Comparison of ENCODE assay signal across 8 mouse cellular contexts in genomic region chr19:40660510-40660909, GRCm38 (mm10). TPM values are rescaled to one million over a fixed set of nuclear protein-coding genes. Genes with fewer than 3 reads are reported as not detected.
DNase-seq lines count a peak whose midpoint lies in the region; ATAC-seq and TF ChIP-seq lines count a peak whose summit lies in the region.

No protein-coding gene starts in this region.

- no peak for TF ChIP-seq POLR2A in liver, adult 2 months (IDR thresholded peaks at IDR 0.05; ENCODE audit: extremely low read depth, insufficient read depth, low read length)

- no peaks in the 10 kb centered on the region for H3K4me1 ChIP-seq in liver, adult 2 months (ENCODE audit: control insufficient read depth, insufficient read depth, low read length)
- H3K4me1 ChIP-seq in forebrain, embryonic 10.5 days: peaks cover 21% of the 10 kb centered on the region
- H3K4me1 ChIP-seq in limb, embryonic 11.5 days (ENCODE audit: control insufficient read depth, insufficient read depth, low read length): 0 out of 2 replicates have a peak, but pooled peaks cover 7% of the 10 kb centered on the region
- peaks cover 32% of the 10 kb centered on the region for H3K4me1 ChIP-seq in neural tube, embryonic 15.5 days

- H3K4me3 ChIP-seq in liver, adult 2 months (ENCODE audit: insufficient read depth, low read depth, low read length): peak overlapping the region; percentile 41
- peak overlapping the region; percentile 49 for H3K4me3 ChIP-seq in forebrain, embryonic 10.5 days
- H3K4me3 ChIP-seq in limb, embryonic 11.5 days (ENCODE audit: low read depth, low read length): peak overlapping the region; percentile 21
- peak overlapping the region; percentile 38 for H3K4me3 ChIP-seq in neural tube, embryonic 15.5 days (replicated peaks)

- H3K4me2 ChIP-seq in limb, embryonic 11.5 days (ENCODE audit: low read depth, severe bottlenecking): peak overlapping the region; percentile 65
- peak overlapping the region; percentile 59 for H3K4me2 ChIP-seq in neural tube, embryonic 15.5 days

- 35% methylated on average over 9 of the region's 9 CpGs for WGBS in liver, adult 2 months
- 20% methylated on average over 9 of the region's 9 CpGs for whole genome bisulfite sequencing in forebrain, embryonic 10.5 days
- 10% methylated on average over 9 of the region's 9 CpGs for WGBS in limb, embryonic 11.5 days
- WGBS in neural tube, embryonic 15.5 days: 10% methylated on average over 9 of the region's 9 CpGs

- no peaks in the 10 kb centered on the region for H3K79me2 ChIP-seq in liver, adult 2 months (ENCODE audit: control insufficient read depth, insufficient read depth, low read length)

- H3K27ac ChIP-seq in liver, adult 2 months (replicated peaks; ENCODE audit: insufficient read depth, low read depth, low read length): peak overlapping the region; percentile 70
- peak overlapping the region; percentile 82 for H3K27ac ChIP-seq in forebrain, embryonic 10.5 days
- no peak overlapping the region for H3K27ac ChIP-seq in limb, embryonic 11.5 days (replicated peaks; ENCODE audit: low read depth, low read length)
- H3K27ac ChIP-seq in neural tube, embryonic 15.5 days (replicated peaks): peak overlapping the region; percentile 74

- H3K9me3 ChIP-seq in forebrain, embryonic 10.5 days: no peaks in the 10 kb centered on the region
- no peaks in the 10 kb centered on the region for H3K9me3 ChIP-seq in limb, embryonic 11.5 days (ENCODE audit: control insufficient read depth, low read length)
- no peaks in the 10 kb centered on the region for H3K9me3 ChIP-seq in neural tube, embryonic 15.5 days (replicated peaks)

- peaks cover 4% of the 10 kb centered on the region for H3K27me3 ChIP-seq in liver, adult 2 months (ENCODE audit: control insufficient read depth, insufficient read depth, low read length)
- H3K27me3 ChIP-seq in forebrain, embryonic 10.5 days (ENCODE audit: poor library complexity, severe bottlenecking): peaks cover 23% of the 10 kb centered on the region
- H3K27me3 ChIP-seq in limb, embryonic 11.5 days (ENCODE audit: control insufficient read depth, insufficient read depth, low read length): no peaks in the 10 kb centered on the region
- H3K27me3 ChIP-seq in neural tube, embryonic 15.5 days (replicated peaks): no peaks in the 10 kb centered on the region

- H3K9ac ChIP-seq in liver, adult 2 months (ENCODE audit: low read depth, low read length): peak overlapping the region; percentile 51
- no peak overlapping the region; the same call in 1 of the 2 replicates for H3K9ac ChIP-seq in limb, embryonic 11.5 days (ENCODE audit: low read length)
- peak overlapping the region; percentile 51 for H3K9ac ChIP-seq in neural tube, embryonic 15.5 days (replicated peaks)

- no peak for TF ChIP-seq CTCF in liver, adult 2 months (IDR thresholded peaks at IDR 0.05; ENCODE audit: low read depth, low read length)

- no peak for DNase-seq in liver, adult 2 months (ENCODE audit: extremely low read depth, low read depth, low spot score)
- DNase-seq in liver: no peak
- no peak for DNase-seq in forebrain, embryonic 10.5 days (ENCODE audit: extremely low spot score, low spot score)
- no peak for DNase-seq in limb, embryonic 11.5 days (ENCODE audit: low spot score)
- DNase-seq in left cerebral cortex, adult 8-10 months (ENCODE audit: low spot score in 2 of 2): no peak
- no peak for DNase-seq in gastrocnemius, postnatal 4 days (ENCODE audit: low spot score in 2 of 2)
- no peak for DNase-seq in right cerebral cortex, postnatal 36 days (ENCODE audit: low spot score in 2 of 2)

- no peak for ATAC-seq in limb, embryonic 11.5 days (ENCODE audit: insufficient number of reproducible peaks, low FRiP score, low TSS enrichment, low read depth)
- ATAC-seq in neural tube, embryonic 15.5 days (ENCODE audit: low FRiP score): peak; percentile 67

- H3K36me3 ChIP-seq in liver, adult 2 months (ENCODE audit: control insufficient read depth, insufficient read depth, low read length): no peaks in the 10 kb centered on the region
- no peaks in the 10 kb centered on the region for H3K36me3 ChIP-seq in forebrain, embryonic 10.5 days (replicated peaks)
- no peaks in the 10 kb centered on the region for H3K36me3 ChIP-seq in limb, embryonic 11.5 days (ENCODE audit: control insufficient read depth, insufficient read depth, low read length)
- no peaks in the 10 kb centered on the region for H3K36me3 ChIP-seq in neural tube, embryonic 15.5 days

RNA-seq across cellular contexts. Expression of gene Entpd1, which starts 48.3 kb away (rescaled TPM):
- total RNA-seq in liver, adult 2 months (2014; rRNA removed): 4.6 TPM in 2 replicates
- polyA plus RNA-seq in liver, adult 2 months (2012; rRNA removed): 1.6 and 1.8 TPM in 2 replicates
- 2.6 and 3.7 TPM in 2 replicates for polyA plus RNA-seq in forebrain, embryonic 10.5 days (2016; fragmentation: Nextera tagmentation; extraction: Ambion mirVana)
- 3.7 and 3.9 TPM in 2 replicates for polyA plus RNA-seq in limb, embryonic 11.5 days (2014; fragmentation: Nextera tagmentation; extraction: Ambion mirVana)
- 7.0 and 10.4 TPM in 2 replicates for polyA plus RNA-seq in neural tube, embryonic 15.5 days (2015; fragmentation: Nextera tagmentation; extraction: Ambion mirVana)
- total RNA-seq in left cerebral cortex, adult 8-10 months (2022): 10 to 100 TPM; 15.7 to 31.3 (median 21.7) TPM
- 10 to 100 TPM; 29.3 to 31.0 TPM for total RNA-seq in gastrocnemius, postnatal 4 days (2021)

RNA-seq across cellular contexts. Expression of gene Tctn3, which starts 48.5 kb away (rescaled TPM):
- total RNA-seq in liver, adult 2 months (2014; rRNA removed): 0.37 and 1.1 TPM in 2 replicates
- 0.40 and 1.1 TPM in 2 replicates for polyA plus RNA-seq in liver, adult 2 months (2012; rRNA removed)
- 12.0 and 12.6 TPM in 2 replicates for polyA plus RNA-seq in forebrain, embryonic 10.5 days (2016; fragmentation: Nextera tagmentation; extraction: Ambion mirVana)
- 10.6 and 11.0 TPM in 2 replicates for polyA plus RNA-seq in limb, embryonic 11.5 days (2014; fragmentation: Nextera tagmentation; extraction: Ambion mirVana)
- polyA plus RNA-seq in neural tube, embryonic 15.5 days (2015; fragmentation: Nextera tagmentation; extraction: Ambion mirVana): 13.7 and 14.8 TPM in 2 replicates
- 10 to 100 TPM; 18.9 to 19.6 (median 19.2) TPM for total RNA-seq in left cerebral cortex, adult 8-10 months (2022)
- 1 to 10 TPM; 5.5 to 7.6 TPM for total RNA-seq in gastrocnemius, postnatal 4 days (2021)
